Mouse (Mus musculus) liver, embryonic 14 days (tissue): Measurements from ENCODE around the gene Mettl7a3. TPM values are rescaled to one million over a fixed set of nuclear protein-coding genes. Genes with fewer than 3 reads are reported as not detected.

ENCODE experiments used
- polyA plus RNA-seq: library from polyadenylated mRNA; depleted of rRNA; stranded (reverse); fragments of >200 nt; gene quantifications from 2 replicates; pipeline ENCODE4 v1.2.3, GENCODE M21; 2012; rRNA removed

The Mettl7a3 gene
- not detected in 2 replicates for polyA plus RNA-seq

DNA sequence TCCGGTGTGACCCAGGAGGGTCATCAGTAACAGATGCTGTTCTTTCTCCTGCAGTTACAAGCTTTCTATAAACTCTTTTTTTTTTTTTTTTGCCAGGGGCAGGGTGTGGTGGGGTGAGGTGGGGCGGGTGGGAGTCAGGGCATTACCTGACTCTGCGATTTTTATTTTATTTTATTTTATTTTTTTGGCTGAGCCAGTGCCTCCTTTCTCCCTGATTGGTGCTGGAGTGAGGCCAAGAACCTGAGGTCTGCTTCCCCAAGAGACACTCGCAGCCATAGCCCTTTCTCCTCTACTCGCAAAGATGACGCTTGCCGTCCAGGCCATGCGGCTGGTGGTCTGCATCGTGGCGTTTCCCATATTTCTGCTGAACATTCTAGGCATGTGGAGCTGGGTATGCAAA is at the start of gene Mettl7a3:
Mettl7a3 (plus strand) TSS at position 301 of the 400 bp plus-strand sequence.

DNA sequence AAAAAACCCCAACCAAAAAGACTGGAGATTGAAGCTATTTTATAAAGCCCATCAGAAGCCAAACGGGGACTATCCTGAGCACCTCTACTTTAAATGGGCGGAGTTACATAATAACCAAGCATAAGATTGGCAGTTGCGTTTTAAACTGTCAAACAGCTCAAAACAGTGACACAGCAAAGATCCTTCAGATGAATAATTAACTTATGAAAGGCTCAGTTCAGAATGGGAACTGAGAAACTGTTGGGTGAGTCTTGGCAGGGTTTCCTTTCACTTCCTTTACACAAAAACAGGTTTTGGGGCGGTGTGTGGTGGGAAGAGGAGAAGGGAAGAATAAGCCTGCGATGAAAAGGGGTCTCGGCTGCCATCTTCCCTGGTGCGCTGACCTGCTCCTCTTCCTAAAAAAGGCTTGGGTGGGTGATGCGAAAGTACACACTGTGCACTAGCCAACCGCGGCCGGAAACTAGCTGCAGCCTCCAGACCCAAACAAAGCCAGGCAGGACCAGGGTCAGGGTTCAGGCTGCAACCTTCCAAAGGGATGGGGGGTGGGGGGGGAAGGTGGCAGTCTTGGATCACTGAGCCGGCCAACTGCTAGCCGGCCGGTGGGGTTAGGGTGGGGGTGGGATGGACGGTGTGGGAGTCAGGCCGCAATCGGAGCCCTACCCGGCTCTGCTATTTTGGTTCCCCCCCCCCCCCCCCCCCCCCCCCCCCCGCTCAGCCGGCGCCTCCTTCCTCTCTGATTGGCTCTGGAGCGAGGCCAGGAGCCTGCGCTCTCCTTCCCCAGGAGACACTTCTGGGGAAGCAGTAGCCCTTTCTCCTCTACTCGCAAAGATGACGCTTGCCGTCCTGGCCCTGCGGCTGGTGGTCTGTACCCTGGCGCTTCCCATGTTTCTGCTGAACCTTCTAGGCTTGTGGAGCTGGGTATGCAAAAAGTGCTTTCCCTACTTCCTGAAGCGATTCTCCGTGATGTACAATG is 30.4 kb upstream of the Mettl7a3 start, which contains the start of gene Mettl7a1:
Mettl7a1 (plus strand) TSS at position 122 of the 973 bp plus-strand sequence.

DNA sequence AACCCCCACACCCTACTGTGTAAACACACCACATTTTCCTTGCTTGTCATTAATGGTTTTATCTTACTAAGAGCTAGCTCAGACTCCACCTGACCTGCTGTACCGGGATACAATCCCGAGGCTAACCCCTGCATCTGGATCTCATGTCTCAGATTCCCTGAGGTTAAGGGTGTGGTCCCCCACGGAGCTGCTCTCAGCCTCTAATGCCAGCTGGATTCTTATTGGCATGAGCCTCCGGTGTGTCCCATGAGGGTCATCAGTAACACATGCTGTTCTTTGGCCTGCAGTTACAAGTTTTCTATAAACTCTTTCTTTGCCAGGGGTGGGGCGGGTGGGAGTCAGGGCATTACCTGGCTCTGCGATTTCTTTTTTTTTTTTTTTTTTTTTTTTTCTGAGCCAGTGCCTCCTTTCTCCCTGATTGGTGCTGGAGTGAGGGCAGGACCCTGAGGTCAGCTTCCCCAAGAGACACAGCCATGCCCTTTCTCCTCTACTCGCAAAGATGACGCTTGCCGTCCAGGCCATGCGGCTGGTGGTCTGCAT is 18.1 kb downstream of the Mettl7a3 start, which contains the start of the genes Methig1 and Mettl7a2:
Methig1 (plus strand) TSS at position 439 of the 540 bp plus-strand sequence.
Mettl7a2 (plus strand) TSS at position 490 of the 540 bp plus-strand sequence.

DNA sequence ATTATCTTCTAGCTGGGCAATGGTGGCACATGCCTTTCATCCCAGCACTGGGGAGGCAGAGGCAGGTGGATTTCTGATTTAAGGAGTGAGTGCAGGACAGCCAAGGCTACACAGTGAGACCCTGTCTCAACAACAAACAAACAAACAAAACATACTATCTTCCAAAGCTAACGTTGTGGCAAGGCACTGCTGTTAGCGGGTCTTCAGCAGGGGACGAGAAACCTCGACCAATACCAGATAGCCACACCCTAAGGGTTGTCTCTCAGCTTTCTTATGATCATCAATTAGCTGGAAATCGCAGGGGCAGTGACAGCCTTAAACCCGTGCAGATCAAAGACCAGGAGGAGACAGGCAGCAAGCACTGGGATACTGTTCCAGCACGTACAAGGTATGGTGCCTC is 29.5 kb downstream of the Mettl7a3 start, which contains the start of gene Higd1c:
Higd1c (plus strand) TSS at position 301 of the 400 bp plus-strand sequence.

Other genes starting within 250 kb of the Mettl7a3 start
- gene Atf1, start 107.1 kb upstream of the Mettl7a3 start, polyA plus RNA-seq: 27.3 and 35.6 TPM in 2 replicates
- gene Tmprss12, start 54.1 kb upstream of the Mettl7a3 start, polyA plus RNA-seq: not detected in 2 replicates
- 24.3 and 26.2 TPM in 2 replicates for gene Mettl7a1, start 30.8 kb upstream of the Mettl7a3 start, polyA plus RNA-seq
- gene Methig1, start 18.2 kb downstream of the Mettl7a3 start, polyA plus RNA-seq: 0.01 and 0.03 TPM in 2 replicates
- 0.02 TPM in 1 of 2 replicates, not detected in the other for gene Mettl7a2, start 18.3 kb downstream of the Mettl7a3 start, polyA plus RNA-seq
- gene Higd1c, start 29.6 kb downstream of the Mettl7a3 start, polyA plus RNA-seq: not detected in 2 replicates
- gene Gm5475, start 87.2 kb downstream of the Mettl7a3 start, polyA plus RNA-seq: 0.02 TPM in 1 of 2 replicates, not detected in the other
- gene Slc11a2, start 90.1 kb downstream of the Mettl7a3 start, polyA plus RNA-seq: 30.0 and 37.1 TPM in 2 replicates
- 13.9 and 15.9 TPM in 2 replicates for gene Letmd1, start 134.1 kb downstream of the Mettl7a3 start, polyA plus RNA-seq
- 0.51 and 0.55 TPM in 2 replicates for gene Csrnp2, start 160.6 kb downstream of the Mettl7a3 start, polyA plus RNA-seq
- gene Tfcp2, start 217.1 kb downstream of the Mettl7a3 start, polyA plus RNA-seq: 2.3 and 2.6 TPM in 2 replicates